Mouse (Mus musculus) liver, adult 2 months (tissue): ENCODE data around the gene Lhx5.

Experiments used
- CTCF ChIP-seq: fragments of 200-500 bp; IDR thresholded peaks from 2 replicates; pipeline ENCODE4 v1.5.1; 2011; ENCODE audit warnings: low read depth, low read length, control low read depth
- POLR2A ChIP-seq: fragments of 200-500 bp; IDR thresholded peaks from 2 replicates; pipeline ENCODE4 v1.6.1; 2011; ENCODE audit warnings: low read length, control low read depth; ENCODE audit not compliant: insufficient read depth; ENCODE audit errors: extremely low read depth

DNA sequence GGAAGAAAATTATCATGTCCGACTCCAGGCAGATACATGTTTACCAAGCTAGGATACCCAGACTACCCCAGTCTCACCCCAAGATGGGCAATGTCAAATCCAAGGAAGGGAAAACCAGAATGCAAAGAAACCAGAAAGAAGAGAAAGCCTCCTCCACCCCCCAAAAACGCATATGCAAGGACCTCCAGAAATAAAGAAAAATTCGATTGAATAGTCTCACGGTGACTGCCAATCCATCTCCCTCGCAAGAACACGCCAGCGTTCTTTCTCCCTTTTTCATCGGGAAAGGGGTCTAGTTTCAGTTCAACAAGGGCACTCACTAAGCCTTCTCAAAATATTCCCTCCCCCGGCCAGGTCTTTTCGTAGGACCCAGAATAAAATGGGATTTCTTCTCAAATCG, 6.8 kb upstream of the Lhx5 start:
- TF ChIP-seq CTCF (no peak), POLR2A (no peak)
